Mouse (Mus musculus): Measurements from ENCODE around the gene Nptx2.

The Nptx2 gene

GRCm38 (mm10) chr5:144545653-144546422 is at the start of gene Nptx2:
Gene Nptx2, plus strand, starts transcription at chr5:144545902.
- DNase-seq (ENCODE audit: low read depth, low spot score), result peak; percentile 91

- DNase-seq (ENCODE audit: low read depth, low spot score), result no peak
Measured at GRCm38 (mm10) chr5:144496481-144496880, 49.2 kb upstream of the Nptx2 start.

GRCm38 (mm10) chr5:144504239-144504638 is 41.5 kb upstream of the Nptx2 start:
- no peak for DNase-seq (ENCODE audit: low read depth, low spot score)

- no peak for DNase-seq (ENCODE audit: low read depth, low spot score)
Measured at GRCm38 (mm10) chr5:144505731-144506130, 40.0 kb upstream of the Nptx2 start.

GRCm38 (mm10) chr5:144506156-144506555 is 39.5 kb upstream of the Nptx2 start:
- DNase-seq (ENCODE audit: low read depth, low spot score), result no peak

GRCm38 (mm10) chr5:144506689-144507552 is 38.8 kb upstream of the Nptx2 start:
- DNase-seq (ENCODE audit: low read depth, low spot score), result no peak

- DNase-seq (ENCODE audit: low read depth, low spot score), result no peak
Measured at GRCm38 (mm10) chr5:144509431-144509830, 36.3 kb upstream of the Nptx2 start.

- no peak for DNase-seq (ENCODE audit: low read depth, low spot score)
Measured at GRCm38 (mm10) chr5:144514738-144515137, 31.0 kb upstream of the Nptx2 start.

- DNase-seq (ENCODE audit: low read depth, low spot score), result no peak
Measured at GRCm38 (mm10) chr5:144515241-144515640, 30.5 kb upstream of the Nptx2 start.

- DNase-seq (ENCODE audit: low read depth, low spot score), result no peak
Measured at GRCm38 (mm10) chr5:144520096-144520495, 25.6 kb upstream of the Nptx2 start.

- DNase-seq (ENCODE audit: low read depth, low spot score), result no peak
Measured at GRCm38 (mm10) chr5:144524774-144525173, 20.9 kb upstream of the Nptx2 start.

- no peak for DNase-seq (ENCODE audit: low read depth, low spot score)
Measured at GRCm38 (mm10) chr5:144529123-144529522, 16.6 kb upstream of the Nptx2 start.

GRCm38 (mm10) chr5:144542711-144543308 is 2.9 kb upstream of the Nptx2 start:
- DNase-seq (ENCODE audit: low read depth, low spot score), result no peak

- no peak for DNase-seq (ENCODE audit: low read depth, low spot score)
Measured at GRCm38 (mm10) chr5:144546423-144546995, 807 bp downstream of the Nptx2 start.

GRCm38 (mm10) chr5:144547333-144547878 is 1.7 kb downstream of the Nptx2 start:
- no peak for DNase-seq (ENCODE audit: low read depth, low spot score)

GRCm38 (mm10) chr5:144548079-144548631 is 2.5 kb downstream of the Nptx2 start:
- DNase-seq (ENCODE audit: low read depth, low spot score), result no peak

GRCm38 (mm10) chr5:144550003-144550402 is 4.3 kb downstream of the Nptx2 start:
- no peak for DNase-seq (ENCODE audit: low read depth, low spot score)

- DNase-seq (ENCODE audit: low read depth, low spot score), result no peak
Measured at GRCm38 (mm10) chr5:144550622-144551137, 5.0 kb downstream of the Nptx2 start.

GRCm38 (mm10) chr5:144556710-144557109 is 11.0 kb downstream of the Nptx2 start:
- DNase-seq (ENCODE audit: low read depth, low spot score), result no peak

- no peak for DNase-seq (ENCODE audit: low read depth, low spot score)
Measured at GRCm38 (mm10) chr5:144557363-144557762, 11.7 kb downstream of the Nptx2 start.

GRCm38 (mm10) chr5:144558481-144558880 is 12.8 kb downstream of the Nptx2 start:
- no peak for DNase-seq (ENCODE audit: low read depth, low spot score)

All from retina, postnatal 7 days (tissue).